Mouse (Mus musculus): ENCODE results near the gene Prss41. TPM values are rescaled to one million over a fixed set of nuclear protein-coding genes. Genes with fewer than 3 reads are reported as not detected.

Gene Prss41
- polyA plus RNA-seq, 1 experiment: 0.78 TPM

DNA sequence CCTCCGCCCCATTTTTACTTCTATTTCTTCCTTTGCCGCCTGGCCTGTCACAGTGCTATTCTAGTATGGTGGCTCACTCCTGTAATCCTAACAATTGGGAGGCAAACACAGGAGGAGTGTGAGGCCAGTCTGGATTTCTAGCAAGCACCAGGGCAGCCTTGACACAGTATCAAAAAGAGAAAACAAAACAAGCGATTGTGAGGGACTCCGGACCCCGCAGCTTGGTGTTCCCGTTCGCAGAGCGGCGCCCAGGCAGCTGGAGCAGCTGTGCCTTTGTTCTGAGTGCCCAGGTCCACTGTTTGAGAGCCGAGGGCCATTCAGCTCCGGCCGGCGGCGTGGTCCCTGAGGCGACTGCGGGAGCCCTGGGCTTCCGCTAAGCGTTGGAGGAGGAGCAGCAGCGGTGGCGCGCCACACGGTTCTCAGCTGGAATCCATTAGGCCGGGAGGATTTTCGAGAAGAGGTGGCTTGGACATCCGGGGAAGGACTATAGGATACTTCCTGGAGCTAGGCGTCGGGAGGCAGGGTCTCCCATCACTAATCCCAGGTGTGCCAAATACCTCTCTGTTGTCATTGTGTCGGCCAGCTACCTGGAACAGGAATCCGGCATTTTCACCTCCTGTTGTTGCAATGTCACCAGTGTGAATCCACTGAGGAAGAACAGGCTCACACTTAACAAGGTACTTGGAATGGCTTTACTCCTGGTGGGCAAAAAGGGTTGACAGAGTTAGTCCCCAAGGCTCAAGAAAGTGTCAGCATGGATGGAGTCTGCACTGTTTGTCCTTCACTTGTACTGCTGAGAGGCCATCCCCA, 53.5 kb downstream of the Prss41 start, which contains the start of gene Srrm2:
Srrm2 (plus strand) TSS at position 264 of the 810 bp plus-strand sequence.
- H3K4me3 ChIP-seq (replicated peaks; ENCODE audit: extremely low read depth, low read depth, low read length): peak within 1 kb of the TSS; percentile 69
- DNase-seq: peak; percentile 67
- TF ChIP-seq CTCF (IDR thresholded peaks at IDR 0.05; ENCODE audit: insufficient read depth, low read length) (no peak), POLR2A (IDR thresholded peaks at IDR 0.05; ENCODE audit: borderline replicate concordance, extremely low read depth, low read depth, low read length) (peak; percentile 60)
- H3K4me1 ChIP-seq (ENCODE audit: control insufficient read depth, insufficient read depth, low read length): peaks cover 9% of the 10 kb centered on the region
- 3% methylated on average over 29 of the region's 29 CpGs for WGBS

DNA sequence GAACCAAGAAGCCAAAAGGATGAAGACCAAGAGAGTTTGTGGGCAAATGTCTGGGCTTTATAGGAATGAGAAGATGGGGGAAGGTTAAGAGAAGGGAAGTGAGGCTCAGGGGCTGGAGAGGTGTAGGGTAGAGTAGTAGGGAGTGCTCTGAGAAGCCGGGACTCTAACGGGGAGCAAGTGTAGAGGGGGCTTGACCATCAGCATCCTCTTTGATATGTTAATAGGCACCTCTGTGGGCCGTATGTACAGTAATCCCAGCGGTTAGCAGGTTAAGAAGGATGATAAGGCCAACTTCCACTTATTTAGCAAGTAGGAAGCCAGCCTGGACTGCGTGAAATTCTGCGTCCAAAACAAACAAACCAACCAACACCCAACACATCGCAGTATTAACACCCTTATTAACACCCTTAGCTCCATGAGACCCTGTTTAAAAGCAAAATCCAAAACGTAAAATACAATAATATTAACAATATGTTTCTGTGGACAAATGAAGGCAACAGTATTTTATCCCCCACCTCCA, 54.2 kb downstream of the Prss41 start:
- no peak for DNase-seq
- Histone ChIP-seq H3K4me3 (replicated peaks; ENCODE audit: extremely low read depth, low read depth, low read length) (no peak overlapping the region), H3K4me1 (ENCODE audit: control insufficient read depth, insufficient read depth, low read length) (peaks cover 9% of the 10 kb centered on the region)
- TF ChIP-seq CTCF (IDR thresholded peaks at IDR 0.05; ENCODE audit: insufficient read depth, low read length) (no peak), POLR2A (IDR thresholded peaks at IDR 0.05; ENCODE audit: borderline replicate concordance, extremely low read depth, low read depth, low read length) (no peak)
- 29% methylated on average over 8 of the region's 8 CpGs for WGBS

GRCm38 (mm10) chr17:23788973-23789372, 55.0 kb downstream of the Prss41 start:
- TF ChIP-seq CTCF (IDR thresholded peaks at IDR 0.05; ENCODE audit: insufficient read depth, low read length): no peak
- TF ChIP-seq POLR2A (IDR thresholded peaks at IDR 0.05; ENCODE audit: borderline replicate concordance, extremely low read depth, low read depth, low read length): no peak
- DNase-seq: no peak
- no peak overlapping the region for H3K4me3 ChIP-seq (replicated peaks; ENCODE audit: extremely low read depth, low read depth, low read length)
- WGBS: 94% methylated on average over 4 of the region's 4 CpGs
- peaks cover 9% of the 10 kb centered on the region for H3K4me1 ChIP-seq (ENCODE audit: control insufficient read depth, insufficient read depth, low read length)

Other genes with a start within 250 kb of the Prss41 start
- gene Zfp13, start 244.7 kb downstream of the Prss41 start, polyA plus RNA-seq (2012; rRNA removed): 14.9 and 15.2 TPM in 2 replicates
- 0.06 TPM in 1 of 2 replicates, not detected in the other for gene Zscan10, start 243.3 kb downstream of the Prss41 start, polyA plus RNA-seq (2012; rRNA removed)
- gene Mmp25, start 198.9 kb downstream of the Prss41 start, polyA plus RNA-seq (2012; rRNA removed): 0.70 and 1.0 TPM in 2 replicates
- 4.0 and 6.8 TPM in 2 replicates for gene Bicdl2, start 183.7 kb downstream of the Prss41 start, polyA plus RNA-seq (2012; rRNA removed)
- gene Hcfc1r1, start 170.6 kb downstream of the Prss41 start, polyA plus RNA-seq (2012; rRNA removed): 284 and 321 TPM in 2 replicates
- gene Thoc6, start 170.3 kb downstream of the Prss41 start, polyA plus RNA-seq (2012; rRNA removed): 18.1 and 20.6 TPM in 2 replicates
- gene Tnfrsf12a, start 166.7 kb downstream of the Prss41 start, polyA plus RNA-seq (2012; rRNA removed): 32.4 and 39.7 TPM in 2 replicates
- gene Cldn6, start 164.9 kb downstream of the Prss41 start, polyA plus RNA-seq (2012; rRNA removed): 0.57 and 0.86 TPM in 2 replicates
- gene Cldn9, start 160.1 kb downstream of the Prss41 start, polyA plus RNA-seq (2012; rRNA removed): 0.07 and 0.08 TPM in 2 replicates
- gene 1520401A03Rik, start 121.4 kb downstream of the Prss41 start, polyA plus RNA-seq (2012; rRNA removed): not detected in 2 replicates
- gene Pkmyt1, start 117.8 kb downstream of the Prss41 start, polyA plus RNA-seq (2012; rRNA removed): 21.8 and 25.3 TPM in 2 replicates
- gene Paqr4, start 103.3 kb downstream of the Prss41 start, polyA plus RNA-seq (2012; rRNA removed): 59.8 and 63.5 TPM in 2 replicates
- gene Kremen2, start 98.3 kb downstream of the Prss41 start, polyA plus RNA-seq (2012; rRNA removed): 0.81 and 1.1 TPM in 2 replicates
- gene Flywch1, start 72.6 kb downstream of the Prss41 start, polyA plus RNA-seq (2012; rRNA removed): 37.1 and 39.1 TPM in 2 replicates
- 8.0 and 8.8 TPM in 2 replicates for gene Flywch2, start 58.1 kb downstream of the Prss41 start, polyA plus RNA-seq (2012; rRNA removed)
- 538 and 681 TPM in 2 replicates for gene Srrm2, start 53.6 kb downstream of the Prss41 start, polyA plus RNA-seq (2012; rRNA removed)
- gene Elob, start 15.0 kb downstream of the Prss41 start, polyA plus RNA-seq (2012; rRNA removed): 470 and 498 TPM in 2 replicates
- gene Prss33, start 8.1 kb downstream of the Prss41 start, polyA plus RNA-seq (2012; rRNA removed): not detected in 2 replicates
- 5.1 TPM in 1 of 2 replicates, not detected in the other for gene Prss32, start 317 bp downstream of the Prss41 start, polyA plus RNA-seq (2012; rRNA removed)
- not detected in 2 replicates for gene Prss21, start 23.9 kb upstream of the Prss41 start, polyA plus RNA-seq (2012; rRNA removed)
- not detected in 2 replicates for gene Dcpp1, start 36.7 kb upstream of the Prss41 start, polyA plus RNA-seq (2012; rRNA removed)
- gene Dcpp2, start 36.7 kb upstream of the Prss41 start, polyA plus RNA-seq (2012; rRNA removed): not detected in 2 replicates
- not detected in 2 replicates for gene Dcpp3, start 73.3 kb upstream of the Prss41 start, polyA plus RNA-seq (2012; rRNA removed)
- gene Sbp, start 97.5 kb upstream of the Prss41 start, polyA plus RNA-seq (2012; rRNA removed): not detected in 2 replicates
- gene Sbpl, start 111.1 kb upstream of the Prss41 start, polyA plus RNA-seq (2012; rRNA removed): not detected in 2 replicates
- gene Prss30, start 136.4 kb upstream of the Prss41 start, polyA plus RNA-seq (2012; rRNA removed): 1.5 and 2.7 TPM in 2 replicates
- gene Prss22, start 153.9 kb upstream of the Prss41 start, polyA plus RNA-seq (2012; rRNA removed): 0.11 and 0.96 TPM in 2 replicates
- gene Prss27, start 194.0 kb upstream of the Prss41 start, polyA plus RNA-seq (2012; rRNA removed): 0.24 and 12.9 TPM in 2 replicates
- gene Kctd5, start 229.3 kb upstream of the Prss41 start, polyA plus RNA-seq (2012; rRNA removed): 28.4 and 30.3 TPM in 2 replicates